Mouse (Mus musculus) adrenal gland, postnatal 14 days (tissue): ENCODE data around the gene Xlr4a. TPM values are rescaled to one million over a fixed set of nuclear protein-coding genes. Genes with fewer than 3 reads are reported as not detected.
"Not testable (repeated sequence)": the region's sequence is repeated elsewhere in the genome, so short reads cannot be mapped to it uniquely, and the experiment has no call there.

ENCODE experiments used
- DNase-seq: peaks from one replicate; pipeline ENCODE4 v3.0.0; 2021; ENCODE audit warnings: mixed read lengths
- long read RNA-seq, 2 experiments: library from polyadenylated mRNA; stranded (forward); transcript quantifications; one replicate each; pipeline ENCODE4 v2.0.0; 2021
- total RNA-seq: library from RNA; stranded (reverse); gene quantifications from 2 replicates; pipeline ENCODE4 v1.2.3, GENCODE M21; 2021

Xlr4a gene
- 1.0 and 3.1 TPM in 2 replicates for total RNA-seq
- long read RNA-seq, experiment 1: 0 reads
- long read RNA-seq, experiment 2: 0 reads

- not testable (repeated sequence) for DNase-seq
Measured at GRCm38 (mm10) chrX:73082267-73083055, at the start of gene Xlr4a. Gene Xlr4a (minus strand): TSS chrX:73082478.

- not testable (repeated sequence) for DNase-seq
Measured at GRCm38 (mm10) chrX:73122859-73123829, 40.9 kb upstream of the Xlr4a start.

GRCm38 (mm10) chrX:73116747-73117146, 34.5 kb upstream of the Xlr4a start, which contains the start of gene Gm14685:
Gene Gm14685 (plus strand): TSS chrX:73117047.
- not testable (repeated sequence) for DNase-seq

- DNase-seq: not testable (repeated sequence)
Measured at GRCm38 (mm10) chrX:73096941-73097508, 14.7 kb upstream of the Xlr4a start, which contains the start of gene Xlr3a. Gene Xlr3a (minus strand): TSS chrX:73097095.

GRCm38 (mm10) chrX:73066765-73067312, 15.4 kb downstream of the Xlr4a start:
- not testable (repeated sequence) for DNase-seq

GRCm38 (mm10) chrX:73064415-73064793, 17.9 kb downstream of the Xlr4a start, which contains the start of gene Pnma3:
Gene Pnma3 (plus strand): TSS chrX:73064787.
- DNase-seq: no peak

GRCm38 (mm10) chrX:73063512-73064414, 18.5 kb downstream of the Xlr4a start:
- DNase-seq: peak; percentile 7

- DNase-seq: no peak
Measured at GRCm38 (mm10) chrX:73062323-73062722, 20.0 kb downstream of the Xlr4a start.

- DNase-seq: no peak
Measured at GRCm38 (mm10) chrX:73061528-73061927, 20.8 kb downstream of the Xlr4a start.

GRCm38 (mm10) chrX:73053860-73054563, 28.3 kb downstream of the Xlr4a start:
- peak; percentile 94 for DNase-seq

GRCm38 (mm10) chrX:73039666-73040065, 42.6 kb downstream of the Xlr4a start:
- DNase-seq: no peak

- DNase-seq: no peak
Measured at GRCm38 (mm10) chrX:73038831-73039230, 43.4 kb downstream of the Xlr4a start.

GRCm38 (mm10) chrX:73037003-73037402, 45.3 kb downstream of the Xlr4a start, which contains the start of gene Pnma5:
Gene Pnma5 (minus strand): TSS chrX:73037103.
- DNase-seq: no peak

Other genes with a start within 250 kb of the Xlr4a start
- 34.6 and 38.7 TPM in 2 replicates for gene Cetn2, start 164.1 kb downstream of the Xlr4a start, total RNA-seq
- 21.4 and 29.1 TPM in 2 replicates for gene Nsdhl, start 163.9 kb downstream of the Xlr4a start, total RNA-seq
- 2.6 and 4.7 TPM in 2 replicates for gene Zfp185, start 95.1 kb downstream of the Xlr4a start, total RNA-seq
- gene Pnma5, start 45.4 kb downstream of the Xlr4a start, total RNA-seq: 0.15 and 0.38 TPM in 2 replicates
- gene Pnma3, start 17.7 kb downstream of the Xlr4a start, total RNA-seq: 0.11 and 0.38 TPM in 2 replicates
- 1.0 and 2.9 TPM in 2 replicates for gene Xlr3a, start 14.6 kb upstream of the Xlr4a start, total RNA-seq
- gene Gm14685, start 34.6 kb upstream of the Xlr4a start, total RNA-seq: 0.49 and 0.82 TPM in 2 replicates
- not detected in 2 replicates for gene Xlr5b, start 66.3 kb upstream of the Xlr4a start, total RNA-seq
- 0.22 TPM in 1 of 2 replicates, not detected in the other for gene DXBay18, start 67.0 kb upstream of the Xlr4a start, total RNA-seq
- not detected in 2 replicates for gene Spin2d, start 94.5 kb upstream of the Xlr4a start, total RNA-seq
- 8.9 and 10.4 TPM in 2 replicates for gene Xlr3b, start 109.7 kb upstream of the Xlr4a start, total RNA-seq
- 1.7 and 3.7 TPM in 2 replicates for gene Xlr4b, start 131.9 kb upstream of the Xlr4a start, total RNA-seq
- 7.6 and 8.4 TPM in 2 replicates for gene F8a, start 145.8 kb upstream of the Xlr4a start, total RNA-seq
- 0.85 and 1.2 TPM in 2 replicates for gene Xlr4c, start 160.7 kb upstream of the Xlr4a start, total RNA-seq
- gene Xlr3c, start 182.9 kb upstream of the Xlr4a start, total RNA-seq: not detected in 2 replicates
- gene Xlr5a, start 210.5 kb upstream of the Xlr4a start, total RNA-seq: 0.26 TPM in 1 of 2 replicates, not detected in the other
- 0.74 and 1.3 TPM in 2 replicates for gene Xlr5c, start 210.5 kb upstream of the Xlr4a start, total RNA-seq